Mouse (Mus musculus) liver, embryonic 13.5 days (tissue): ENCODE results near the gene Plcb3. TPM values are rescaled to one million over a fixed set of nuclear protein-coding genes. Genes with fewer than 3 reads are reported as not detected.
A peak's percentile ranks its signal among the peaks of the same experiment; 100 is the strongest.

Source experiments
- ATAC-seq: fragments of 200-750 bp; cut with Nextera tagmentation; 2 replicates; pipeline ENCODE4 v1.8.0; 2017; ENCODE audit warnings: low read depth, mild to moderate bottlenecking, moderate number of reproducible peaks, moderate library complexity
- DNase-seq: peaks from one replicate; pipeline ENCODE4 v3.0.0; 2022
- H3K27ac ChIP-seq: fragments of 300-500 bp; sonication (generic); 2 replicates; pipeline ENCODE4 v1.5.1; 2015; ENCODE audit warnings: moderate library complexity, mild to moderate bottlenecking, inconsistent platforms
- H3K27me3 ChIP-seq: fragments of 300-500 bp; sonication (generic); 2 replicates; pipeline ENCODE4 v1.6.1; 2015; ENCODE audit warnings: mild to moderate bottlenecking, inconsistent platforms
- H3K36me3 ChIP-seq: fragments of 300-500 bp; sonication (generic); 2 replicates; pipeline ENCODE4 v1.6.1; 2015; ENCODE audit warnings: mild to moderate bottlenecking, inconsistent platforms
- H3K4me1 ChIP-seq: fragments of 300-500 bp; sonication (generic); replicated peaks from 2 replicates; pipeline ENCODE4 v1.6.1; 2015; ENCODE audit warnings: inconsistent platforms
- H3K4me2 ChIP-seq: fragments of 300-500 bp; sonication (generic); 2 replicates; pipeline ENCODE4 v1.6.1; 2015; ENCODE audit warnings: inconsistent platforms, mild to moderate bottlenecking, moderate library complexity
- H3K4me3 ChIP-seq: fragments of 300-500 bp; sonication (generic); replicated peaks from 2 replicates; pipeline ENCODE4 v1.5.1; 2015; ENCODE audit warnings: mild to moderate bottlenecking, inconsistent platforms
- H3K9ac ChIP-seq: fragments of 300-500 bp; sonication (generic); 2 replicates; pipeline ENCODE4 v1.6.1; 2015; ENCODE audit warnings: mild to moderate bottlenecking, inconsistent platforms
- H3K9me3 ChIP-seq: fragments of 300-500 bp; sonication (generic); replicated peaks from 2 replicates; pipeline ENCODE4 v1.6.1; 2016; ENCODE audit warnings: inconsistent platforms
- WGBS: fragments of 180-500 bp; shearing (Covaris S2); methylation state at CpG from one replicate; pipeline ENCODE4 v1.1.7; 2015; ENCODE audit not compliant: insufficient replicate concordance; 5-methylcytosine and 5-hydroxymethylcytosine counted together
- polyA plus RNA-seq: library from polyadenylated mRNA; unstranded; fragments of >200 nt; fragmentation: Nextera tagmentation; extraction: Ambion mirVana; gene quantifications from 2 replicates; pipeline ENCODE4 v1.2.1, GENCODE M21; 2015

Gene Plcb3
- polyA plus RNA-seq, 1 experiment from 2014 or later, result 5.6 TPM

GRCm38 (mm10) chr19:6933436-6934194, 42.7 kb downstream of the Plcb3 start:
- no peak for ATAC-seq
- Histone ChIP-seq H3K9ac (0 out of 2 replicates have a peak overlapping the region, but pooled peaks have one; percentile 9), H3K36me3 (no peaks in the 10 kb centered on the region), H3K9me3 (no peaks in the 10 kb centered on the region), H3K4me2 (peak overlapping the region; percentile 53), H3K4me1 (peaks cover 8% of the 10 kb centered on the region), H3K27me3 (peaks cover 78% of the 10 kb centered on the region), H3K4me3 (peak overlapping the region; percentile 33), H3K27ac (no peak overlapping the region)
- WGBS, result 9% methylated on average over 50 of the region's 58 CpGs
- no peak for DNase-seq

- 18% methylated on average over 4 of the region's 4 CpGs for WGBS
- H3K27me3 ChIP-seq, result peaks cover 83% of the 10 kb centered on the region
- H3K4me1 ChIP-seq, result peaks cover 8% of the 10 kb centered on the region
- H3K27ac ChIP-seq, result no peak overlapping the region
- no peaks in the 10 kb centered on the region for H3K9me3 ChIP-seq
- H3K9ac ChIP-seq, result no peak overlapping the region
- DNase-seq (no peak), ATAC-seq (no peak)
- no peak overlapping the region for H3K4me2 ChIP-seq
- no peaks in the 10 kb centered on the region for H3K36me3 ChIP-seq
- no peak overlapping the region for H3K4me3 ChIP-seq
Observed at GRCm38 (mm10) chr19:6933102-6933435, 43.2 kb downstream of the Plcb3 start.

DNA sequence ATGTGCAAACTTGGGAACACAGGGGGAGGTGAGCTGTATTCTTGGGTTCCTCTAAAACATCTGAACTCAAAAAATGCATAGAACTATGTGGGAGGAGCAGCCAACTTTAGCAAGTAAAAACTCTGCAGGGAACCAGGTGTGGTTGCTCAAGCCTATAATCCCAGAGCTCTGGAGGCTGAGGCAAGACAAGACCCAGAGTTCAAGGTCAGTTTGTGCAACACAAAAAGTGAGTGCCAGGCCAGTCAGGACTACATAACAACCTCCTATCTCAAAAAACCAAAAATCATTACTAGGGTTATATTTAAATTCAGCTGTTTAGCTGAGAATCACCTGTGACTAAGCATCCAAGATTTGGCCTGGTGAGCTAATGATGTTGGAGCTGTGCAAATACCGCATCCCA, 44.3 kb downstream of the Plcb3 start:
- no peak overlapping the region for H3K9ac ChIP-seq
- no peak overlapping the region for H3K4me3 ChIP-seq
- no peak for ATAC-seq
- WGBS, result 37% methylated on average over 1 of the region's 1 CpGs
- H3K27me3 ChIP-seq, result peaks cover 91% of the 10 kb centered on the region
- H3K4me2 ChIP-seq, result no peak overlapping the region
- H3K4me1 ChIP-seq, result peaks cover 9% of the 10 kb centered on the region
- H3K27ac ChIP-seq, result no peak overlapping the region
- no peaks in the 10 kb centered on the region for H3K9me3 ChIP-seq
- H3K36me3 ChIP-seq, result no peaks in the 10 kb centered on the region
- no peak for DNase-seq

DNA sequence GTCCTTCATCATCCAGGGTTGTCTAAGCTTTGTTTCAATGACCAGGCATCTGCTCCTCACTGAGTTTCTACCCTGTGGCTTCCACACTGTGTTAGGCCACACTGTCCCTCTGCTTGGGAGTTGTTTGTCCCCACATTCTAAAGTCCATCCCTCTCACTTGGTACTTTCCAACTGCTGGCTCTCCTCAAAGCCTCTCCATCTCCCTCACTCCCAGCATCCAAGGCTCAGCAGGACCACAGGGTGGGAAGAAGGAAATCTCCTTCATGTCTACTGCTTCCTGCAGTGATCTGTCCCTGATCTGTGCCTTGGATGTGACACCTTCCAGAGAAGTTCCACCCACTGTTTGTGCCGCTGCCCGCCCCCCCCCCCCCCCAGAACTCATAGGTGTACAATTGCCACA, 45.3 kb downstream of the Plcb3 start:
- Histone ChIP-seq H3K36me3 (no peaks in the 10 kb centered on the region), H3K4me1 (peaks cover 19% of the 10 kb centered on the region), H3K27me3 (peaks cover 97% of the 10 kb centered on the region), H3K9me3 (no peaks in the 10 kb centered on the region), H3K4me2 (no peak overlapping the region), H3K9ac (no peak overlapping the region), H3K4me3 (no peak overlapping the region), H3K27ac (no peak overlapping the region)
- WGBS, result 0% methylated on average over 2 of the region's 2 CpGs
- ATAC-seq (no peak), DNase-seq (no peak)

GRCm38 (mm10) chr19:6928080-6928479, 48.2 kb downstream of the Plcb3 start:
- Histone ChIP-seq H3K27me3 (peaks cover 95% of the 10 kb centered on the region), H3K27ac (no peak overlapping the region), H3K4me3 (no peak overlapping the region), H3K9me3 (no peaks in the 10 kb centered on the region), H3K4me2 (no peak overlapping the region), H3K4me1 (peaks cover 30% of the 10 kb centered on the region), H3K9ac (no peak overlapping the region), H3K36me3 (no peaks in the 10 kb centered on the region)
- 15% methylated on average over 9 of the region's 9 CpGs for WGBS
- DNase-seq (no peak), ATAC-seq (no peak)

- DNase-seq (no peak), ATAC-seq (no peak)
- H3K4me2 ChIP-seq, result peak overlapping the region; percentile 38
- 20% methylated on average over 26 of the region's 26 CpGs for WGBS
- peaks cover 81% of the 10 kb centered on the region for H3K27me3 ChIP-seq
- peaks cover 40% of the 10 kb centered on the region for H3K4me1 ChIP-seq
- no peak overlapping the region for H3K27ac ChIP-seq
- no peaks in the 10 kb centered on the region for H3K36me3 ChIP-seq
- peak overlapping the region; percentile 27 for H3K4me3 ChIP-seq
- H3K9me3 ChIP-seq, result no peaks in the 10 kb centered on the region
- peak overlapping the region; percentile 4; the same call in 1 of the 2 replicates for H3K9ac ChIP-seq
Observed at GRCm38 (mm10) chr19:6926559-6927255, 49.6 kb downstream of the Plcb3 start.

DNA sequence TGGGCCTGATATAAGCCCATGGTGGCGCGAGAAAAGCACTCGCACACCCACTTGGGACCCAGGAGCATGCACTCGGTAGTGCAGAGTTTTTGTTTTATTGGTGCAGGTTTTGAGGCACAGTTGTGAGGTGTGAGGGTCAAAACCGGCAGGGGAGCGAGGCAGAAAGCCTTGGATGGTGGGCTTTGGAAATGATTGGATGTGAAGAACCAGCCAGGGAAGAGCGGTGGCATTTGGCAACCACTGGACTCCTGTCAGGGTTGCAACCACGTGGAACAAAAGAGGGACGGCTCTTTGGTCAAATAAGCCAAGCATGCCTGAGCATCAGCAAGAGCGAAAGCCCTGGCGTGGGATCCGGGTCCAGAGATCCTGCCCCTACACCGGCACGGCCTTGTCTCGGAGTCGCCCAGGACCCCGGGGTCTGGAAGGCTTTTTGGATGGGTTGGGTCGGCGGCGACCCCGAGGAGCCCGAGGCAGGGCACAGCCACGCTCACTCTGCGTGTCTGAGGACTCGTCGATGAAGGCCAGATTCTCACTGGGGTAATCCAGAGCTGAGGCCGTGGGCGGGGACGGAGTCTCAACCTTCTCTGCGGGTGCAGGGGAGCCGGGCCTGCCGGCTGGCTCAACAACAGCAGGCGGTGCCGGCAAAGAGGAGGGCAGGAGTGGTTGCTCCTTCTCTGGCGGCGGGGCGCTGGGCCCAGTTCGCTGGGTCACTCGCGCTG, 50.5 kb downstream of the Plcb3 start:
- H3K4me1 ChIP-seq, result peaks cover 47% of the 10 kb centered on the region
- no peaks in the 10 kb centered on the region for H3K9me3 ChIP-seq
- ATAC-seq, result no peak
- H3K36me3 ChIP-seq, result no peaks in the 10 kb centered on the region
- peak overlapping the region; percentile 42; the same call in 1 of the 2 replicates for H3K4me2 ChIP-seq
- DNase-seq, result no peak
- no peak overlapping the region for H3K9ac ChIP-seq
- peak overlapping the region; percentile 10; the same call in 1 of the 2 replicates for H3K4me3 ChIP-seq
- H3K27me3 ChIP-seq, result peaks cover 72% of the 10 kb centered on the region
- no peak overlapping the region for H3K27ac ChIP-seq
- 18% methylated on average over 40 of the region's 40 CpGs for WGBS

DNA sequence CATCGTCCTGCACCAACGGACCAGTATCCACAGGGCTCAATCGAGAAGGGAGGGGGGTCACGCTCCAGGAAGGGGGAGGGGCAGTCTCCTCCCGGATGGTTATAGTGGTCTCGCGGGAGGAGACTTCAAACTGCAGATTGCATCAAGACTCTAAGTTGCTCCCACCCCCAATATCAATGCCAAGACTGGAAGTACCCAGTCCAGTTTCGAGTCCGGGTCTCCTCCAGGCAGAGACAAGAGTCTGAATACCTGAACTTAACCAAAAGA, 51.0 kb downstream of the Plcb3 start, which contains the start of gene Catsperz:
Gene Catsperz (minus strand): TSS at position 74 of the 267 bp plus-strand sequence.
- H3K36me3 ChIP-seq, result no peaks in the 10 kb centered on the region
- H3K4me2 ChIP-seq, result peak within 1 kb of the TSS; percentile 42
- no peak for ATAC-seq
- peaks cover 67% of the 10 kb centered on the region for H3K27me3 ChIP-seq
- DNase-seq, result no peak
- H3K9ac ChIP-seq, result no peak within 1 kb of the TSS; the same call in 1 of the 2 replicates
- 4% methylated on average over 9 of the region's 9 CpGs for WGBS
- H3K4me3 ChIP-seq, result peak within 1 kb of the TSS; percentile 32
- no peak within 1 kb of the TSS for H3K27ac ChIP-seq
- peaks cover 53% of the 10 kb centered on the region for H3K4me1 ChIP-seq
- no peaks in the 10 kb centered on the region for H3K9me3 ChIP-seq

GRCm38 (mm10) chr19:6924461-6925306, 51.6 kb downstream of the Plcb3 start:
- peak overlapping the region; percentile 32 for H3K4me3 ChIP-seq
- peak overlapping the region; percentile 42 for H3K4me2 ChIP-seq
- H3K36me3 ChIP-seq, result no peaks in the 10 kb centered on the region
- no peak overlapping the region for H3K27ac ChIP-seq
- DNase-seq (peak; percentile 68), ATAC-seq (no peak)
- H3K9ac ChIP-seq, result no peak overlapping the region; the same call in 1 of the 2 replicates
- peaks cover 58% of the 10 kb centered on the region for H3K4me1 ChIP-seq
- no peaks in the 10 kb centered on the region for H3K9me3 ChIP-seq
- H3K27me3 ChIP-seq, result peaks cover 62% of the 10 kb centered on the region
- 6% methylated on average over 39 of the region's 39 CpGs for WGBS

- peaks cover 3% of the 10 kb centered on the region; the same call in 1 of the 2 replicates for H3K36me3 ChIP-seq
- peaks cover 73% of the 10 kb centered on the region for H3K4me1 ChIP-seq
- peak overlapping the region; percentile 67 for H3K9ac ChIP-seq
- H3K4me2 ChIP-seq, result peak overlapping the region; percentile 100
- H3K9me3 ChIP-seq, result no peaks in the 10 kb centered on the region
- peaks cover 49% of the 10 kb centered on the region for H3K27me3 ChIP-seq
- peak overlapping the region; percentile 85 for H3K4me3 ChIP-seq
- no peak for ATAC-seq
- 54% methylated on average over 6 of the region's 6 CpGs for WGBS
- H3K27ac ChIP-seq, result 0 out of 2 replicates have a peak overlapping the region, but pooled peaks have one; percentile 48
- no peak for DNase-seq
Observed at GRCm38 (mm10) chr19:6922901-6923735, 53.2 kb downstream of the Plcb3 start.
